Mouse (Mus musculus) CH12.LX (cell line): Measurements from ENCODE around the gene Cuedc1. TPM values are rescaled to one million over a fixed set of nuclear protein-coding genes. Genes with fewer than 3 reads are reported as not detected.

ENCODE experiments used
- DNase-seq: peaks from one replicate; pipeline ENCODE4 v3.0.0-alpha.2; 2013; ENCODE audit errors: extremely low read depth
- H3K27ac ChIP-seq: 2 replicates; pipeline ENCODE4 v1.5.1; 2012; ENCODE audit warnings: low read depth, mild to moderate bottlenecking, control low read depth, moderate library complexity; ENCODE audit not compliant: insufficient read depth
- H3K27me3 ChIP-seq: replicated peaks from 2 replicates; pipeline ENCODE3; 2012; ENCODE audit warnings: inconsistent platforms
- H3K36me3 ChIP-seq, 2 experiments: replicated peaks in 1 of 2; 2 replicates each; pipeline versions ENCODE3 to v1.6.1; 2012; ENCODE audit warnings: inconsistent platforms in 1 of 2, low read length in 1 of 2, mild to moderate bottlenecking in 1 of 2, mixed read lengths in 1 of 2, moderate library complexity in 1 of 2; ENCODE audit not compliant: control insufficient read depth in 1 of 2, insufficient read depth in 1 of 2
- H3K4me1 ChIP-seq, 2 experiments: 2 replicates each; pipeline ENCODE4 v1.6.1; 2012; ENCODE audit warnings: inconsistent platforms in 1 of 2, moderate library complexity in 1 of 2; ENCODE audit not compliant: insufficient read depth in 2 of 2, control insufficient read depth in 1 of 2
- H3K4me2 ChIP-seq: 2 replicates; pipeline ENCODE4 v1.6.1; 2012; ENCODE audit warnings: low read depth, mild to moderate bottlenecking, control low read depth; ENCODE audit not compliant: poor library complexity, insufficient read depth, severe bottlenecking
- H3K4me3 ChIP-seq, 3 experiments: fragments of 150-350 bp in 1 of 3; sonication (generic) in 1 of 3; replicated peaks in 1 of 3; 2 replicates each; pipeline versions ENCODE3 to v1.5.1; 2011 to 2012; ENCODE audit warnings: low read depth in 2 of 3, low read length in 2 of 3, mild to moderate bottlenecking in 2 of 3, moderate library complexity in 2 of 3, control low read depth in 1 of 3, improper control_type of control experiment in 1 of 3, inconsistent platforms in 1 of 3, mixed read lengths in 1 of 3; ENCODE audit not compliant: poor library complexity in 1 of 3
- H3K79me2 ChIP-seq: replicated peaks from 2 replicates; pipeline ENCODE4 v1.6.1; 2012; ENCODE audit warnings: mild to moderate bottlenecking, moderate library complexity; ENCODE audit not compliant: control insufficient read depth, poor library complexity, insufficient read depth, severe bottlenecking; ENCODE audit errors: extremely low read depth
- H3K9ac ChIP-seq: 2 replicates; pipeline ENCODE4 v1.6.1; 2012; ENCODE audit warnings: low read depth, mild to moderate bottlenecking, control low read depth, moderate library complexity; ENCODE audit not compliant: insufficient read depth
- H3K9me3 ChIP-seq: replicated peaks from 2 replicates; pipeline ENCODE3; 2012; ENCODE audit warnings: low read length, inconsistent platforms, mixed read lengths
- CHD1 ChIP-seq: IDR thresholded peaks from 2 replicates; pipeline ENCODE4 v1.6.1; 2012; ENCODE audit warnings: low read depth, low read length, improper control_type of control experiment, inconsistent platforms
- ELF1 ChIP-seq: IDR thresholded peaks from 2 replicates; pipeline ENCODE4 v1.6.1; 2014; ENCODE audit warnings: low read depth, mild to moderate bottlenecking, inconsistent platforms, low read length, improper control_type of control experiment
- EP300 ChIP-seq: IDR thresholded peaks from 2 replicates; pipeline ENCODE4 v1.6.1; 2011; ENCODE audit warnings: low read length, improper control_type of control experiment
- ETS1 ChIP-seq: conservative IDR thresholded peaks from 2 replicates; pipeline ENCODE4 v1.6.1; 2012; ENCODE audit warnings: low read depth, mild to moderate bottlenecking, inconsistent platforms, low read length, improper control_type of control experiment, moderate library complexity
- IRF4 ChIP-seq: IDR thresholded peaks from 2 replicates; pipeline ENCODE4 v1.6.1; 2014; ENCODE audit warnings: low read depth, mild to moderate bottlenecking, inconsistent platforms, low read length, improper control_type of control experiment
- MAX ChIP-seq: IDR thresholded peaks from 2 replicates; pipeline ENCODE4 v1.6.1; 2011; ENCODE audit warnings: low read length, improper control_type of control experiment
- MAZ ChIP-seq: IDR thresholded peaks from 2 replicates; pipeline ENCODE4 v1.6.1; 2012; ENCODE audit warnings: low read depth, mild to moderate bottlenecking, inconsistent platforms, low read length, improper control_type of control experiment, moderate library complexity
- MYC ChIP-seq: IDR thresholded peaks from 2 replicates; pipeline ENCODE4 v1.6.1; 2011; ENCODE audit warnings: low read depth, mild to moderate bottlenecking, improper control_type of control experiment, low read length
- NRF1 ChIP-seq: IDR thresholded peaks from 2 replicates; pipeline ENCODE4 v1.6.1; 2014; ENCODE audit warnings: low read depth, mild to moderate bottlenecking, inconsistent platforms, low read length, improper control_type of control experiment, moderate library complexity
- POLR2AphosphoS2 ChIP-seq: IDR thresholded peaks from 2 replicates; pipeline ENCODE4 v1.6.1; 2011; ENCODE audit warnings: low read depth, low read length, improper control_type of control experiment
- RAD21 ChIP-seq: IDR thresholded peaks from 2 replicates; pipeline ENCODE4 v1.6.1; 2011; ENCODE audit warnings: low read depth, mild to moderate bottlenecking, low read length, improper control_type of control experiment, moderate library complexity
- RCOR1 ChIP-seq: conservative IDR thresholded peaks from 2 replicates; pipeline ENCODE4 v1.6.1; 2012; ENCODE audit warnings: low read depth, mild to moderate bottlenecking, inconsistent platforms, low read length, improper control_type of control experiment
- ZC3H11A ChIP-seq: IDR thresholded peaks from 2 replicates; pipeline ENCODE4 v1.6.1; 2012; ENCODE audit warnings: low read depth, mild to moderate bottlenecking, inconsistent platforms, low read length, improper control_type of control experiment
- ZKSCAN1 ChIP-seq: IDR thresholded peaks from 2 replicates; pipeline ENCODE4 v1.6.1; 2012; ENCODE audit warnings: low read depth, inconsistent platforms, low read length, improper control_type of control experiment, borderline replicate concordance
- ZMIZ1 ChIP-seq: IDR thresholded peaks from 2 replicates; pipeline ENCODE4 v1.6.1; 2012; ENCODE audit warnings: low read depth, mild to moderate bottlenecking, inconsistent platforms, low read length, improper control_type of control experiment
- ZNF384 ChIP-seq: IDR thresholded peaks from 2 replicates; pipeline ENCODE4 v1.6.1; 2012; ENCODE audit warnings: low read depth, low read length, improper control_type of control experiment, inconsistent platforms
- dilution Hi-C: fragments of 300-500 bp; cut with MboI; formaldehyde crosslinking; loops from 2 replicates; pipeline ENCODE4 v1.14.3; 2020; ENCODE audit warnings: low sequenced_read_pairs; ENCODE audit not compliant: extremely low pct_unique_long_range_greater_than_20kb, extremely low pct_ligation_motif_present
- in situ Hi-C: fragments of 300-500 bp; cut with MboI; formaldehyde crosslinking; loops from 3 replicates; pipeline ENCODE4 v1.14.3; 2019; ENCODE audit warnings: low sequenced_read_pairs, low pct_ligation_motif_present, low pct_unique_long_range_greater_than_20kb, mixed read lengths
- polyA plus RNA-seq: library from polyadenylated mRNA; unstranded; fragments of >175 nt; gene quantifications from 2 replicates; pipeline ENCODE4 v1.2.1, GENCODE M21; 2012; ENCODE audit warnings: low read depth; ENCODE audit not compliant: insufficient read length
- total RNA-seq, 2 experiments: library from RNA; depleted of rRNA; stranded (reverse); fragments of 300-350 nt in 1 of 2; fragments of >200 nt in 1 of 2; gene quantifications; 2 replicates each; pipeline ENCODE4 v1.2.3; 2012 to 2014

Cuedc1 gene
- total and polyA plus RNA-seq, 3 experiments = 0.20 to 0.51 (median 0.47) TPM

GRCm38 (mm10) chr11:88083699-88084098 is 14.2 kb upstream of the Cuedc1 start:
- Histone ChIP-seq H3K27ac (no peak overlapping the region), H3K36me3 (peaks cover 31 to 55% of the 10 kb centered on the region in 2 experiments), H3K9me3 (peaks cover 2% of the 10 kb centered on the region), H3K4me1 (peaks cover 0 to 4% of the 10 kb centered on the region in 2 experiments; a peak in 1 of 4 replicates), H3K4me2 (no peak overlapping the region), H3K27me3 (no peaks in the 10 kb centered on the region), H3K4me3 (no peak overlapping the region), H3K79me2 (no peaks in the 10 kb centered on the region), H3K9ac (no peak overlapping the region)
- TF ChIP-seq NRF1 (no peak), EP300 (no peak), CHD1 (no peak), ZMIZ1 (no peak), ZC3H11A (no peak), IRF4 (no peak), ZKSCAN1 (no peak), MYC (no peak), POLR2AphosphoS2 (no peak), MAZ (no peak)
- dilution Hi-C loops = no loop called here
- no peak for DNase-seq
- in situ Hi-C loops = no loop called here

DNA sequence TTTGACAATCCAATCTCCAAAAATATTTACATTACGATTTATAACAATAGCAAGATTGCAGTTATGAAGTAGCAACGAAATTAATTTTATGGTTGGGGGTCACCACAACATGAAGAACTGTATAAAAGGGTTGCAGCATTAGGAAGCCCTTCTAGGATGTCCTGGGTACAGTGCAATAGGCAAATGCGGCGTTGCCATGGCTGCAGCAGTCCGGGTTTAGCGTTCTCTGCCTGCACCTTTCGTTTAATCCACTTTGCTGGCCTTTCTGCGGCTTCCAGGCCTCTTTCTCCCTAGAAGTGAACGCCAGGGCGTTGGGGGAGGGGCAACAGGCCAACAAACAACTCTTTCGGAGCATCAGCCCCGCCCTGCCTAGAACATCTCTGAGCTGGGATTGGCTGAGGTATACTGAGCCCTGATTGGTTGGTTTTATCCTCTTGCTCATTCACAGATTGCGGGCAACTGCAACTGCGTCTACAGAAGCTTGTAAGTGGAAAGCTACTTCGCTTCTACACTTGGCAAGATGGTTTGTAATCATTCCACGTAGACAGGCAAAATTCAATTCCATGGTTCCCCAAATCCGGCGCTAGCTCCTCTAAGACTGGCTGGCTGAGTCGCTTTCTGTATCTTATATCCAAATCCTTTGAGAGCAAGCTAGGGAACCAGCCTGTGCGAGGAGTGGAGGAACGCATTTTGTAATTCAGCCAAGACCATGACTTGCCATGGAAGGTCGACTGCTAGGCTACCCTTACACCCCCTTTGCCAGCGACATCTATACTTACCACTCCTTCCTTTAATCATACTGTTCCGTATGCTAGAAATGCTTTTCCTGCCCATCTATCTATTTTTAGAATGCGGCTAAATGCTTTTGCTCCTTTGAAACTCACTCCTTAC is 10.9 kb upstream of the Cuedc1 start:
- no peak for TF ChIP-seq CHD1
- TF ChIP-seq MAX = no peak
- TF ChIP-seq RAD21 = no peak
- TF ChIP-seq ZNF384 = no peak
- TF ChIP-seq RCOR1 = no peak
- no peak for TF ChIP-seq ETS1
- TF ChIP-seq ELF1 = no peak
- Histone ChIP-seq H3K9ac (no peak overlapping the region), H3K36me3 (peaks cover 7 to 25% of the 10 kb centered on the region in 2 experiments), H3K4me3 (no peak overlapping the region), H3K4me2 (peak overlapping the region; percentile 66), H3K4me1 (peaks cover 6 to 8% of the 10 kb centered on the region in 2 experiments; a peak in 3 of 4 replicates), H3K79me2 (no peaks in the 10 kb centered on the region), H3K9me3 (peaks cover 2% of the 10 kb centered on the region), H3K27me3 (peaks cover 3% of the 10 kb centered on the region), H3K27ac (no peak overlapping the region)
- DNase-seq = peak; percentile 63
- in situ Hi-C loops = no loop called here
- dilution Hi-C loops = no loop called here
